Mouse (Mus musculus) embryonic facial prominence, embryonic 14.5 days (tissue): ENCODE data around the gene Jade2. TPM values are rescaled to one million over a fixed set of nuclear protein-coding genes. Genes with fewer than 3 reads are reported as not detected.

Experiments
- ATAC-seq: fragments of 200-750 bp; cut with Nextera tagmentation; 2 replicates; pipeline ENCODE4 v1.8.0; 2017; ENCODE audit warnings: low read depth, moderate number of reproducible peaks, moderate TSS enrichment
- DNase-seq: peaks from one replicate; pipeline ENCODE4 v3.0.0-alpha.2; 2015; ENCODE audit warnings: low spot score
- H3K27ac ChIP-seq: fragments of 300-500 bp; sonication (generic); replicated peaks from 2 replicates; pipeline ENCODE4 v1.5.1; 2014; ENCODE audit warnings: low read depth, mild to moderate bottlenecking, low read length, moderate library complexity
- H3K27me3 ChIP-seq: fragments of 300-500 bp; sonication (generic); replicated peaks from 2 replicates; pipeline ENCODE4 v1.6.1; 2014; ENCODE audit warnings: low read length; ENCODE audit not compliant: control insufficient read depth, insufficient read depth
- H3K36me3 ChIP-seq: fragments of 300-500 bp; sonication (generic); 2 replicates; pipeline ENCODE4 v1.6.1; 2014; ENCODE audit warnings: low read length, mixed read lengths; ENCODE audit not compliant: control insufficient read depth, insufficient read depth
- H3K4me1 ChIP-seq: fragments of 300-500 bp; sonication (generic); 2 replicates; pipeline ENCODE4 v1.6.1; 2014; ENCODE audit warnings: antibody characterized with exemption, low read length; ENCODE audit not compliant: control insufficient read depth, insufficient read depth
- H3K4me2 ChIP-seq: fragments of 300-500 bp; sonication (generic); 2 replicates; pipeline ENCODE4 v1.6.1; 2014; ENCODE audit warnings: low read depth, mild to moderate bottlenecking, low read length, moderate library complexity, mixed read lengths
- H3K4me3 ChIP-seq: fragments of 300-500 bp; sonication (generic); 2 replicates; pipeline ENCODE4 v1.5.1; 2014; ENCODE audit warnings: low read depth, mild to moderate bottlenecking, low read length
- H3K9ac ChIP-seq: fragments of 300-500 bp; sonication (generic); 2 replicates; pipeline ENCODE4 v1.6.1; 2014; ENCODE audit warnings: low read depth, mild to moderate bottlenecking, low read length, moderate library complexity, mixed read lengths
- H3K9me3 ChIP-seq: fragments of 300-500 bp; sonication (generic); 2 replicates; pipeline ENCODE4 v1.6.1; 2016; ENCODE audit warnings: low read length; ENCODE audit not compliant: control insufficient read depth
- WGBS: fragments of 180-500 bp; shearing (Covaris S2); extraction: QIAGEN DNeasy Blood & Tissue Kit; methylation state at CpG from one replicate; pipeline ENCODE4 v1.1.7; 2014; 5-methylcytosine and 5-hydroxymethylcytosine counted together
- polyA plus RNA-seq: library from polyadenylated mRNA; unstranded; fragments of >200 nt; fragmentation: Nextera tagmentation; extraction: Ambion mirVana; gene quantifications from 2 replicates; pipeline ENCODE4 v1.2.1, GENCODE M21; 2014

Jade2 gene
- polyA plus RNA-seq, 1 experiment from 2014 or later: 1.1 TPM

DNA sequence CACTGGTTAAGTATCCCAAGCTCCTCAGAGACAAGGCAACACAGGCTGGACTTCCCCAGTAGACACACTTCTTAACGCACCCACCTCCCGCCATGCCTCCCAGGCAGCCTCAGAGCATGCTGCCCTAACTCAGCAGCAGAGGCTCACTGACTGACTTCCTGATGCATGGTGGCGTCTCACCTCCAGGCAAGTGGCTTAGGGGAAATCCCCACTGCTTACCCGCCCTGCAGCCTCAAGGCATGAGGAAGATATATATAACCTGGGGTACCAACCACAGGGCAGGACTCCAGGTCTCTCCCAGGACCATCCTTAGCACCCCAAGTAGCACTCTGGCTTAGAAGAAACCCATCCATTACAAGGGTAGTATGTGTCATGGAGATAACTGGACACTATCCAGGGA, 14.3 kb downstream of the Jade2 start:
- Histone ChIP-seq H3K36me3 (peaks cover 13% of the 10 kb centered on the region; the same call in 1 of the 2 replicates), H3K27me3 (no peaks in the 10 kb centered on the region), H3K4me1 (peaks cover 8% of the 10 kb centered on the region), H3K9me3 (no peaks in the 10 kb centered on the region), H3K4me2 (no peak overlapping the region), H3K9ac (no peak overlapping the region), H3K27ac (no peak overlapping the region), H3K4me3 (no peak overlapping the region)
- DNase-seq (no peak), ATAC-seq (no peak)
- WGBS: 85% methylated on average over 4 of the region's 4 CpGs

DNA sequence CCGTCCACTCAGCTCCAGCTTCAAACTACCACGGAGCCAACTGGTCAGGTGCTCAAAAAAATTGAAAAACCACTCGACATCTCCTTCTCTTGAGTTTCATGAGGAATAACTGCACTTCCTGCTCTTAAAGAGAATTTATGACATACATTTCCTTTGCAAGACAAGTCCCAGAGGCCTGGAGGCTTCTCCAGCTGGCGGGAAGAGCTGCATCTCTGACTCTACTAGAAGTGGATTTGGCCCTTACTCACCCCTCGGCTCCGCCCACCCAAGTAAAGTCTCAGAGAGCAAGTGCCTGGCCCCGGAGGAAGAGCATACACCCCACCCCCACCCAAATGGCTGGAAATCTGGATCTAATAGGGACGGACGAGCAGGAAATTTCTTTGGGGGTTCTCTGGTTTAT, 16.3 kb downstream of the Jade2 start:
- no peak; the same call in 1 of the 2 replicates for ATAC-seq
- no peak overlapping the region for H3K4me2 ChIP-seq
- WGBS: 29% methylated on average over 9 of the region's 9 CpGs

DNA sequence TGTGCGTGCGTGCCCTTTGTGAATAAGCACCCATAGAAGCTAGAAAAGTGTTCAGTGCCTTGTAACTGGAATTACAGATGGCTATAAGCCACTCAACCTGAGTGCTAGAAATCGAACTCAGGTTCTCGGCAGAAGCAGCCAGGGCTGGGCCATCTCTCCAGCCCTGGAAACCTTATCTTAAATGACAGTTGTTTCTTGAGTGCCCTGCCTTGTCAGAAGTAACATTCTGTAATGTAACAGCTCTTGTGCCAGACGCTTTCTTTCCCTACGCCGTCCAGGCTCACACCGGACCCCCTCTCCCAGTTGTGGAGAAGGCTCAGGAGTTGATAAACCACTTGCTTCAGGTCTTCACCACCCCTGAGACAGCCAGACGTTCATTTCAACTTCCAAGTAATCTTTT, 16.8 kb downstream of the Jade2 start:
- Histone ChIP-seq H3K9me3 (no peaks in the 10 kb centered on the region), H3K27ac (no peak overlapping the region; the same call in 1 of the 2 replicates), H3K4me2 (no peak overlapping the region), H3K4me1 (peaks cover 8% of the 10 kb centered on the region), H3K36me3 (peaks cover 8% of the 10 kb centered on the region; the same call in 1 of the 2 replicates), H3K9ac (no peak overlapping the region), H3K27me3 (no peaks in the 10 kb centered on the region), H3K4me3 (no peak overlapping the region)
- ATAC-seq (no peak), DNase-seq (no peak)
- 74% methylated on average over 9 of the region's 9 CpGs for WGBS

More for the DNA sequence above, 16.3 kb downstream of the Jade2 start:
- Histone ChIP-seq H3K27me3 (no peaks in the 10 kb centered on the region), H3K4me1 (peaks cover 8% of the 10 kb centered on the region), H3K36me3 (peaks cover 10% of the 10 kb centered on the region; the same call in 1 of the 2 replicates), H3K4me3 (no peak overlapping the region), H3K9ac (no peak overlapping the region), H3K27ac (no peak overlapping the region), H3K9me3 (no peaks in the 10 kb centered on the region)
- DNase-seq: peak; percentile 67

DNA sequence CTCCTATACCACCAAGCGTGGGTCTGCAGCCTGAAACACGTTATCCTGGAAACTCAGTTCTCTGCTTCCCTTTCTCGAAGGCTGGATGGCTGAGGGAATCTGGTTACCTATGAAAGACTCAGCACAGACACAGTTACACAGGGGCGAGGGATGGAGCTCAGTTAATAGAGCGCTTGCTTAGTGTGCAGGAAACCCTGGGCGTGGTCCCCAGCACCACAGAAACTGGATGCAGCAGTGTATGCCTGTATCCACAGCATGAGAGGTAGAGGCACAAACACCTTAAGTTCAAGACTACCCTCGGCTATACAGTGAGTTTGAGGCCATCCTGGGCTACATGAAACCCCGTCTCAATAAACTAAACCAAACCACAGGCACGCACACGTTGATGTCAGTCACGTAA, 17.5 kb downstream of the Jade2 start:
- Histone ChIP-seq H3K9me3 (no peaks in the 10 kb centered on the region), H3K27ac (no peak overlapping the region), H3K4me1 (peaks cover 8% of the 10 kb centered on the region), H3K4me2 (no peak overlapping the region), H3K36me3 (peaks cover 15% of the 10 kb centered on the region), H3K4me3 (no peak overlapping the region), H3K9ac (no peak overlapping the region), H3K27me3 (no peaks in the 10 kb centered on the region)
- DNase-seq: no peak
- ATAC-seq: no peak
- WGBS: 82% methylated on average over 11 of the region's 11 CpGs

DNA sequence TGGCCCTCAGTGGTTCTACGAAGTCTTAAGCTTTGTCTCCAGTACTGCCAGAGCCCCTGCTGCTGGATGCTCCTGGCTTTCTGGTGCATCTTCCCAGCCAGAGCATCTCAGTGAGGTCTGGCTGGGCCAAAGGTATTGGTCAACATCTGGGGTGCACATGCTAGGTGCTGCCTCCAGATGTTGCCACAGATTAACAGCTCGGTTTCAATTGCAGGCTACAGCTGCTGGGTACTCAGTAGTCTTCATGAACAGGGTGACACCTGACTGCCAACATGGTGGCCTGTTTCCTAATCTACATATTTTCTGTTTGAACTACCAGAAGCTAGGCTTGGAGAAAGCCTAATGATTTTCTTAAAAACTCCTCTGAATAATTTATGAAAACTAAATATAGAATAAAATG, 18.3 kb downstream of the Jade2 start:
- no peak overlapping the region for H3K27ac ChIP-seq
- no peak overlapping the region for H3K4me2 ChIP-seq
- 47% methylated on average over 2 of the region's 2 CpGs for WGBS
- H3K36me3 ChIP-seq: peaks cover 24% of the 10 kb centered on the region
- no peak overlapping the region for H3K4me3 ChIP-seq
- H3K27me3 ChIP-seq: no peaks in the 10 kb centered on the region
- H3K4me1 ChIP-seq: peaks cover 8% of the 10 kb centered on the region
- no peaks in the 10 kb centered on the region for H3K9me3 ChIP-seq
- H3K9ac ChIP-seq: no peak overlapping the region
- DNase-seq (no peak), ATAC-seq (no peak)

DNA sequence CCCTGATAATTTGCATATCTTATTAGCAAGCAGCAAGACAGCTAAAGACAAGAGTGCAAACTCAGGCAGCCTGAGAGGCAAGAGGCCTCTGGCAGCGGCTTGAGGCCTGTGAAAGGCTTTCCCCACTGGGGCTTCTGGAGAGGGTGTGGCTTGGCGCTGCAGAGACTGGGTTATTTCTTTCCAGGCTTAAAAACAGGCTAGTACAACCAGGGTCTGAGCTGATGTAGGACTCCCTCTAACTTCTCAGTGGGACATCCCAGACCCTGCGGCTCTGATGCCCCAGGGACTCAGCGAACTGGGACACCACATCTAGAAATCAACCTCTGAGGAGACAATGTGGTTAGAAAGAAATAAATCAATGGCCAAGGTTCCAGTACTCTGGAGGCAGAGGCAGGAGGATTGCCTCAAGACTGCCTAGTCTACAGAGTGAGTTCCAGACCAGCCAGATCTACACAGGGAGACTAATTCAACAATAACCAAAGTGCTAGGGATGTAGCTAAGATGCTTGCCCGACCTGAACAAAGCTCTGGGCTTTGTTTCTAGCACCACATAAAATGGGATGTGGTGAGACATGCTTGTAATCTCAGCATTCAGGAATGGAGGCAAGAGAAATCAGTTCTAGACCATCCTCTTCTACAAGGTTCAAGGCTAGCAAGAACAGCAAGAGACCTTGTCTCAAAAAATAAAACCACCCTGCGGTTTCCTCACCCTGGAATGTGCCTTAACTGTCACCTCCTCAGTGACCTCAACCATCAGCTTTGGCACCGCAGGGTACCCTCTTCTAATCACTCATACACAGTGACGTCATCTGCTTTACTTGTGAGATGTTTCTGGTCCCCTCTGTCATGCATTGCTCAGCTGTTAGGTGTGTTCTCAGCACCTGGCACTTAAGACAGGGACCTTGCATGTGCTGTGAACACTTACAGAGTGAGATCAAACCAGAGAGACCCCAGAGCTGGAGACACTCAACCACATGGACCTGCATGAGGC, 20.0 kb downstream of the Jade2 start:
- Histone ChIP-seq H3K27ac (no peak overlapping the region), H3K9ac (no peak overlapping the region), H3K9me3 (no peaks in the 10 kb centered on the region), H3K36me3 (peaks cover 26% of the 10 kb centered on the region), H3K4me2 (no peak overlapping the region), H3K4me1 (peaks cover 8% of the 10 kb centered on the region), H3K27me3 (no peaks in the 10 kb centered on the region), H3K4me3 (no peak overlapping the region)
- DNase-seq (peak; percentile 30), ATAC-seq (no peak)
- 73% methylated on average over 8 of the region's 8 CpGs for WGBS

DNA sequence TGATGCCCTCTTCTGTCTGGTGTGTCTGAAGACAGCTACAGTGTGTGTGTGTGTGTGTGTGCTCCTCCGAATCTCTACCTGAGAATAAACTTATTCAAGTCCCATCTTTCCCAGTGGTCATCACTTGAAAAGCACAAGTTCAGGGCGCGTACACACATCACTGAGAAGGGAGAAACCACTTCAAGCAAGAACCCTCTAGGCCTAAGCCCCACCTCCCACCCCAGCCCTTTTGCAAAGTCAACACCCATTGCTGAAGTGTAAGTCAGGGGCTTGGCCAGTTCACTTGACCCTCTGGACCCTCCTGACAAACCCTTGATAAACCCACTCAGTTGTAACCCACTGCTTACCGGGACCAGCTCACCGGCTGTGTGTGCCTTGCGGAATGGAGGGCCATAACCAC, 20.9 kb downstream of the Jade2 start:
- no peak for DNase-seq
- no peak overlapping the region for H3K27ac ChIP-seq
- 94% methylated on average over 6 of the region's 6 CpGs for WGBS
- peaks cover 25% of the 10 kb centered on the region for H3K36me3 ChIP-seq
- no peaks in the 10 kb centered on the region for H3K27me3 ChIP-seq
- no peak for ATAC-seq
- H3K9ac ChIP-seq: no peak overlapping the region
- no peaks in the 10 kb centered on the region for H3K9me3 ChIP-seq
- H3K4me3 ChIP-seq: no peak overlapping the region
- H3K4me2 ChIP-seq: no peak overlapping the region
- peaks cover 5% of the 10 kb centered on the region for H3K4me1 ChIP-seq

DNA sequence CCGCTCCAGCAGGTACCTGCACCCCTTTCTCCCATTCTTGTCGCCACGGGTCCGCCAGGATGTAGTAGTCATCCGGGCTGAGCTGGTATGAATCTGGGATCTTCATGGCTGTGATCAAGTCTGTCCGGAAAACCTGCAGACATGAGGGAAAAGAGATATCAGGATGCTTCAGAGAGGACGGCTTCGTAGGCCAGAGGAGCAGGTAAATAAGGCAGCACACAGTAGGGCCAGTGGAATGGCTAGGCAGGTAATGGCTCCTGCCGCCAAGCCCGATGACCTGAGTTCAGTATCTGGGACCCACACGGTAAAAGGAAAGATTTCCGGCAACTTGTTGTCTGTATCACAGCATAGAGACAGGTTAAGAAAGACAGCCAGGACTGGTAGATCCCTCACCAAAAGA, 21.9 kb downstream of the Jade2 start:
- WGBS: 96% methylated on average over 12 of the region's 12 CpGs
- DNase-seq: no peak
- H3K4me3 ChIP-seq: no peak overlapping the region
- no peaks in the 10 kb centered on the region for H3K4me1 ChIP-seq
- H3K27ac ChIP-seq: no peak overlapping the region
- H3K9me3 ChIP-seq: no peaks in the 10 kb centered on the region
- H3K4me2 ChIP-seq: no peak overlapping the region
- ATAC-seq: no peak
- no peaks in the 10 kb centered on the region for H3K27me3 ChIP-seq
- H3K9ac ChIP-seq: no peak overlapping the region
- peaks cover 31% of the 10 kb centered on the region for H3K36me3 ChIP-seq

DNA sequence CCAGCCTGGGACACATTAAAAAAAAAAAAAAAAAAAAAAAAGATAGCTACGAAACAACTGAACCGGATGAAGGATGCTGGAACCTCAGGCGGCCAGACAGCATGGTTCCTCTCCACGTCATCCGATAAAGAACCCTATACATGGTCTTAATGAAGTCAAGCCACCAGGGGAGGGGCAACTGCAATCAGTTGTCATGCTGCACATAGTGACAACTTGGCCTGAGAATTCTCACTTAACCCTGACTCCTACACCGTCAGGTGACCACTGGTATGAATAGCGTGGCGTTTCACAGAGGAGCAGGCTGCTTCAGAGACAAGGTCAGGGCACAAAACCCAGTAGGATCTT, 23.4 kb downstream of the Jade2 start:
- no peaks in the 10 kb centered on the region for H3K27me3 ChIP-seq
- no peak overlapping the region for H3K4me2 ChIP-seq
- no peaks in the 10 kb centered on the region for H3K4me1 ChIP-seq
- no peak for ATAC-seq
- no peak overlapping the region for H3K27ac ChIP-seq
- H3K9me3 ChIP-seq: no peaks in the 10 kb centered on the region
- H3K36me3 ChIP-seq: peaks cover 46% of the 10 kb centered on the region
- no peak overlapping the region for H3K4me3 ChIP-seq
- H3K9ac ChIP-seq: no peak overlapping the region
- WGBS: 94% methylated on average over 8 of the region's 8 CpGs
- DNase-seq: no peak
